Mouse (Mus musculus): ENCODE measurements at regions not wholly inside any gene's neighbourhood (a gene's known extent, or its start where the extent isn't known, plus 50 kb on each side); places are given as distances from the start of the nearest gene placed in this dataset.

GRCm38 (mm10) chr10:15399964-15400363 is 682.0 kb upstream of the Gje1 start:
- Histone ChIP-seq H3K9ac (no peak overlapping the region), H3K36me3 (no peaks in the 10 kb centered on the region), H3K4me3 (no peak overlapping the region), H3K27me3 (no peaks in the 10 kb centered on the region), H3K4me1 (no peaks in the 10 kb centered on the region), H3K9me3 (replicated peaks) (no peaks in the 10 kb centered on the region), H3K4me2 (replicated peaks) (no peak overlapping the region), H3K27ac (no peak overlapping the region)
- no peak for ATAC-seq (ENCODE audit: low FRiP score)

- H3K27me3 ChIP-seq, result no peaks in the 10 kb centered on the region
- ATAC-seq (ENCODE audit: low FRiP score), result no peak
- no peak overlapping the region for H3K4me3 ChIP-seq
- H3K9ac ChIP-seq, result no peak overlapping the region
- no peak overlapping the region for H3K27ac ChIP-seq
- WGBS, result 55% methylated on average over 1 of the region's 1 CpGs
- H3K36me3 ChIP-seq, result no peaks in the 10 kb centered on the region
- no peaks in the 10 kb centered on the region for H3K4me1 ChIP-seq
- H3K4me2 ChIP-seq (replicated peaks), result no peak overlapping the region
- H3K9me3 ChIP-seq (replicated peaks), result no peaks in the 10 kb centered on the region
These were observed 679.1 kb upstream of the Gje1 start for GRCm38 (mm10) chr10:15397114-15397513.

- no peak for ATAC-seq (ENCODE audit: low FRiP score)
- Histone ChIP-seq H3K4me1 (no peaks in the 10 kb centered on the region), H3K36me3 (no peaks in the 10 kb centered on the region), H3K4me2 (replicated peaks) (no peak overlapping the region), H3K27me3 (no peaks in the 10 kb centered on the region), H3K9me3 (replicated peaks) (no peaks in the 10 kb centered on the region), H3K27ac (no peak overlapping the region), H3K4me3 (no peak overlapping the region), H3K9ac (no peak overlapping the region)
- WGBS, result 78% methylated on average over 2 of the region's 2 CpGs
These were observed 677.3 kb upstream of the Gje1 start for GRCm38 (mm10) chr10:15395295-15395694.

GRCm38 (mm10) chr10:15392027-15392816 is 674.2 kb upstream of the Gje1 start:
- 69% methylated on average over 5 of the region's 5 CpGs for WGBS
- no peak for ATAC-seq (ENCODE audit: low FRiP score)
- Histone ChIP-seq H3K27me3 (no peaks in the 10 kb centered on the region), H3K36me3 (no peaks in the 10 kb centered on the region), H3K9ac (no peak overlapping the region), H3K4me2 (replicated peaks) (no peak overlapping the region), H3K9me3 (replicated peaks) (no peaks in the 10 kb centered on the region), H3K4me1 (no peaks in the 10 kb centered on the region), H3K27ac (no peak overlapping the region), H3K4me3 (no peak overlapping the region)

DNA sequence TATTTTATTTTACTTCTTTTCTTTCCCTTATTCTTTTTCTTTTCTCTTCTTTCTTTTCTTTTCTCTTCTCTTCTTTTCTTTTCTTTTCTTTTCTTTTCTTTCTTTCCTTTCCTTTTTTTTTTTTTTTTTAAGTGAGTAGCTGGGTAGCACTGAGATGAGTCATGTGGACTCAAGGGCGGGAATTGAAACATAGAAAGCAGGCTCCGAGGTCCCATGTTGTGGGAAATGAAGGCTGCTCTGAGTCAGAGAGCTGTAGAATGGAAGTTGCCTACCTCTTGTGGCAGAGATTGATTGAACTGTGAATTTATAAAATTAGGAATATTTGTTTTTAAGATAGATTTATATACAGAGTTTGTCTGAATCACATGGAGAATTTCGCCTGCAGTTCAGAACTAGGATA is 655.6 kb upstream of the Gje1 start:
- Histone ChIP-seq H3K27ac (no peak overlapping the region), H3K27me3 (no peaks in the 10 kb centered on the region), H3K4me1 (no peaks in the 10 kb centered on the region), H3K4me3 (no peak overlapping the region), H3K9ac (no peak overlapping the region), H3K9me3 (replicated peaks) (no peaks in the 10 kb centered on the region), H3K4me2 (replicated peaks) (no peak overlapping the region), H3K36me3 (no peaks in the 10 kb centered on the region)
- no peak for ATAC-seq (ENCODE audit: low FRiP score)
- 90% methylated on average over 3 of the region's 3 CpGs for WGBS
